Mouse (Mus musculus): Measurements from ENCODE around the gene Vkorc1. TPM values are rescaled to one million over a fixed set of nuclear protein-coding genes. Genes with fewer than 3 reads are reported as not detected.

Vkorc1 gene
- polyA plus RNA-seq, 1 experiment from 2014 or later: 51.9 TPM

DNA sequence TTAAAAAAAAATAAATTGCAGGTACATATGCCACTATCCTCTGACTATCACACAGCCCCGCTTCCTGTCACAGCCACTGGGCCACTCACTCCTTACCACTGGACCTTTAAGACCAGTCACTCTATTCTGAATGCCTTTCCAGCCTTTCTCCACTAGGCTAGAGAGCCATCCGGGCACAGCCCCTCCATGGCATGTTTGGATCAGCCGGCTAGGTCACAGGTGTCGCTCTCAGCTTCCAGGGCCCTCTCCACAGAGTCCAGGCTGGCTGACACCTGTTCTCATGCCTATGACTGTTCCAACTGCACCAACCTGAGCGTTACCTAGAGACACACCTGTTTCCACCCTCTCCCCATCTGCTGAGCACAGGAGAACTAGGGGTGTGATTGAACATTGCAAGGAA lies 33.2 kb upstream of the Vkorc1 start:
- WGBS: 57% methylated on average over 5 of the region's 5 CpGs
- no peak for ATAC-seq
- Histone ChIP-seq H3K4me2 (replicated peaks) (no peak overlapping the region), H3K36me3 (peaks cover 39% of the 10 kb centered on the region), H3K4me1 (replicated peaks) (no peaks in the 10 kb centered on the region), H3K27ac (no peak overlapping the region), H3K9me3 (no peaks in the 10 kb centered on the region), H3K27me3 (peaks cover 30% of the 10 kb centered on the region), H3K4me3 (replicated peaks) (no peak overlapping the region), H3K9ac (replicated peaks) (no peak overlapping the region)

DNA sequence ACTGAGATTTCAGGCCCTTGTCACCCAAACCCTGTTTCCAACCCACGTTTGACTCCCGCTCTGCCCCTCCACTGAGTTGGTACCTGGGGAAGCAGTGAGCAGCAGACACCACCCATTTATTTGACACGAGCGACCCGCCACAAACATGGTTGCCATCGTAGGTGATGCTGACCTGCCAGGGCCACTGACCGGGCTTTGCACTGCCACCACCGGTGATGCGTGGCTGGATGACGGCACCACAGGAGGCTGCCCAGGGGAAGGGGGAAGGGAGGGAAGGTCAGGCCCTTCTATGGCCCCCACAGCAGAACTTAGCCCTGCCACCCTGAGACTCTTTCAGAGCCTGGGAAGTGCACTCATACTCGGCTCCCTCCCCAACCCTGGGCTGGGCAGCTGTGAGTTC lies 32.3 kb upstream of the Vkorc1 start:
- WGBS: 73% methylated on average over 11 of the region's 11 CpGs
- H3K9me3 ChIP-seq: no peaks in the 10 kb centered on the region
- no peaks in the 10 kb centered on the region for H3K4me1 ChIP-seq (replicated peaks)
- peaks cover 30% of the 10 kb centered on the region for H3K27me3 ChIP-seq
- no peak overlapping the region for H3K4me2 ChIP-seq (replicated peaks)
- H3K27ac ChIP-seq: no peak overlapping the region
- no peak overlapping the region for H3K4me3 ChIP-seq (replicated peaks)
- no peak overlapping the region for H3K9ac ChIP-seq (replicated peaks)
- no peak for ATAC-seq
- peaks cover 48% of the 10 kb centered on the region for H3K36me3 ChIP-seq

DNA sequence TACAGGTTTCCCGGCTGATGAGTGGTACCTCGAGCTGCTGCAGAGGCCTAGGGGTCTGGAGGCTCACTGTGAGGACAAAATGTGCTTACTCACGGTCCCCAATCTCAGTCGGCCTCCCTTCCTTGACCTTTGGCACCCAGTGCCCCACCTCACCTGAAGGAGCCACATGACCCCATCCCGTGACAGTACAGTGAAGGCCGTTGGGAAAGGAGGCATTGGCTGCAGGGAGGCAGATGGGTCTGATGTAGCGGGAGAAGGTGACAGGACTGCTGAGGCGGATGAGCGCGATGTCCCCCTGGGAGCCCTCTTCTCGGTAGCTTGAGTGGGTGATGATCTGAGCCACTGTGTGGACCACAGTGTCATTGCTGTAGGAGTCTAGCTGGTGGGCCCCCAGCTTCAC lies 31.4 kb upstream of the Vkorc1 start:
- no peak overlapping the region for H3K4me3 ChIP-seq (replicated peaks)
- H3K27ac ChIP-seq: no peak overlapping the region
- no peak overlapping the region for H3K9ac ChIP-seq (replicated peaks)
- ATAC-seq: no peak
- H3K4me2 ChIP-seq (replicated peaks): no peak overlapping the region
- H3K9me3 ChIP-seq: no peaks in the 10 kb centered on the region
- peaks cover 57% of the 10 kb centered on the region for H3K36me3 ChIP-seq
- peaks cover 30% of the 10 kb centered on the region for H3K27me3 ChIP-seq
- H3K4me1 ChIP-seq (replicated peaks): no peaks in the 10 kb centered on the region
- 90% methylated on average over 11 of the region's 11 CpGs for WGBS

DNA sequence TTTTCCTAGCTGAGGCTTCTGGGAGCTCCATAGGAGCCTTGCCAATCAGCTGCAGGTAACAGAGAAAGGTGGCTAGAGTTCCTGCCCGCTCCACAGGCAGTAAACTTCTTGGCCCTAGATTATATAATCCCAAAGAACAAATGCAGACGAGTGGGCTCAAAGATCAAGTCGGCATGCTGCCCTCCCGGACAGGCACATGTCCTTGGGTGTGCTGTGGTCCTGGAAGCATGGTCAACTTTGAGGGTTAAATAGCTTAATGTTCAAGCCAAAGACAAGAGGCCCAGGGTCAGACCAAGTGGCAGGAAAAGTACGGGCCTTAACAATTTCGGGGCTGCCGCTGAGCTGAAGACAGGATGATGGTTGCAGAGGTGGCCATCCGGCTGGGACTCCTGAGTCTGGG lies 30.6 kb upstream of the Vkorc1 start:
- 88% methylated on average over 8 of the region's 8 CpGs for WGBS
- no peak for ATAC-seq
- Histone ChIP-seq H3K36me3 (peaks cover 57% of the 10 kb centered on the region), H3K27ac (no peak overlapping the region), H3K4me1 (replicated peaks) (no peaks in the 10 kb centered on the region), H3K9ac (replicated peaks) (no peak overlapping the region), H3K4me2 (replicated peaks) (no peak overlapping the region), H3K4me3 (replicated peaks) (no peak overlapping the region), H3K9me3 (no peaks in the 10 kb centered on the region), H3K27me3 (peaks cover 30% of the 10 kb centered on the region)

DNA sequence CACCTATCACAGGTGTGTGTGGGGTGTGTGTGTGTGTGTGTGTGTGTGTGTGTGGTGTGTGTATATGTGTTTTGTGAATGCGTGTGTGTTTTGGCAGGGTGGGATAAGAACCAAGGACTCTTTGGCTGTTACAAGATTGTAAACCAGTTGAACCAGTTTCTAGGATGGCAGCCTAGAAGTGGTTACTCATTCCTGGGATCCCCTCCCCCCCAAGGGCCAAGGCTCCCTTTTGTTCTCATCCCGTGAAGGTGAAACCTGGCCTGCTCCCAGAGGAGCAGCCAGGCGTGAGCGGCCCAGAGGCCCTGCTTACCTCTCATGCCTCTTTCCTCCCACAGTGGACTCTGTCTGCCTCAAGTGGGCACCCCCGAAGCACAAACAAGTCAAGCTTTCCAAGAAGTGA lies 29.8 kb upstream of the Vkorc1 start:
- no peak for ATAC-seq
- 66% methylated on average over 5 of the region's 5 CpGs for WGBS
- Histone ChIP-seq H3K36me3 (peaks cover 62% of the 10 kb centered on the region), H3K9ac (replicated peaks) (no peak overlapping the region), H3K4me2 (replicated peaks) (no peak overlapping the region), H3K27ac (no peak overlapping the region), H3K9me3 (no peaks in the 10 kb centered on the region), H3K27me3 (peaks cover 25% of the 10 kb centered on the region), H3K4me3 (replicated peaks) (no peak overlapping the region), H3K4me1 (replicated peaks) (no peaks in the 10 kb centered on the region)

DNA sequence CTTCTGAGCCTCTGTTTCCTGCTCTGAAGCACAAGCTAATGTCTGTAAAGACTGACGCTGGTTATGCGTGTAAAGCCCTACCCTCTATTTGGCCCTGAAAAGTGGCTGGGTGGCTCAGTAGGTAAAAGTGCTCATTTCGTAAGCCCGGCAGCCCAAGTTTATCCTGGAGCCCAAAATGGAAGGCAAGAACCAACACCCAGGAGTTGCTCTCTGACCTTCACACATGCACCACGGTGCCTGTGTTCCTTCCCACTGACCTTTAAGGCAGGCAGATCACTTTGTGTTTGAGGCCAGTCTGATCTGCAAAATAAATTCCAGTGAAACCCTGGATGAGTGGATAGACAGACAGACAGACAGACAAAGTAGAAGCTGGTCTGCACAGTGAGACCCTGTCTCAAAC lies 28.3 kb upstream of the Vkorc1 start:
- Histone ChIP-seq H3K27me3 (peaks cover 11% of the 10 kb centered on the region), H3K4me3 (replicated peaks) (no peak overlapping the region), H3K36me3 (peaks cover 76% of the 10 kb centered on the region), H3K9me3 (no peaks in the 10 kb centered on the region), H3K27ac (no peak overlapping the region), H3K4me2 (replicated peaks) (no peak overlapping the region), H3K4me1 (replicated peaks) (no peaks in the 10 kb centered on the region), H3K9ac (replicated peaks) (no peak overlapping the region)
- WGBS: 92% methylated on average over 5 of the region's 5 CpGs
- no peak for ATAC-seq

DNA sequence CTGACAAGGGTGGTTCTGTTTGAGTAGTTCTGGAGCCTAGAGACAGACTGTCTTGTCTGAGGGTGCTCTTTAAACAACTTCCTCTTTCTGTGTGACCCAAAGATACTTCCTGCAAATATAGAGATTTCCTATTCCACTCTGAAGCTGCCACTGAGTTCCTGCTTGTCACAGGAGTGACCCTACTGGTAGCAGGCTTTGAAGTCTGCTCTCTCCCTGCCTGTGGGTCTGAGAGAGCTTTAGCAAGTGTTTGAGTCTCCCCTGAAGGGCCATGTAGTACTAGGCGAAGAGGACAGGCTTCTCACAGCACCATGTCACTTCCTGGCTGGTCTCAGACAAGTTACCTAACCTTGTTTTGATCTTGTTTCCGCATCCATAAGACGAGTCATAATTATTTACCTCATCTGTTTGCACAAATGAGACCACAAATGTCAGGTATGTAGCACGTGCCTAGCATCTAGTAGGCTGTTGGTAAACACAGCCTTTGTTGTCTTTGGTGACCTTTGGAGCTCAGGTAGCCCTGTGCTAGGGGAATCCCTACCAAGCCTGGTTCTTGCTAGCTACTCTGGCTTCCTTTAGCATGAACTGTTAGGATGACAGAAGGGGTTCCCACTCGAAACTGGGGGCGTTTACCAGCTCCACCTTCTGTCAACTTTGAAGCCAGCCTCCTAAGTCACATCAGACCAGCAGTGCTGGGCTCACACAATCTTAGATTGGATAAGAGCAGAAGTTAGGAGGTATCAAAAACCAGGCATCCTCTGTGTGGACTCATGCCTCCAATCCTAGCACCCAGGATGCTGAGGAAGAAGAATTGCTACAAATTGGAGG lies 27.2 kb upstream of the Vkorc1 start:
- Histone ChIP-seq H3K36me3 (peaks cover 82% of the 10 kb centered on the region), H3K9ac (replicated peaks) (no peak overlapping the region), H3K4me2 (replicated peaks) (no peak overlapping the region), H3K27ac (no peak overlapping the region), H3K9me3 (no peaks in the 10 kb centered on the region), H3K27me3 (peaks cover under 1% of the 10 kb centered on the region), H3K4me1 (replicated peaks) (no peaks in the 10 kb centered on the region), H3K4me3 (replicated peaks) (no peak overlapping the region)
- no peak for ATAC-seq
- WGBS: 87% methylated on average over 6 of the region's 6 CpGs

DNA sequence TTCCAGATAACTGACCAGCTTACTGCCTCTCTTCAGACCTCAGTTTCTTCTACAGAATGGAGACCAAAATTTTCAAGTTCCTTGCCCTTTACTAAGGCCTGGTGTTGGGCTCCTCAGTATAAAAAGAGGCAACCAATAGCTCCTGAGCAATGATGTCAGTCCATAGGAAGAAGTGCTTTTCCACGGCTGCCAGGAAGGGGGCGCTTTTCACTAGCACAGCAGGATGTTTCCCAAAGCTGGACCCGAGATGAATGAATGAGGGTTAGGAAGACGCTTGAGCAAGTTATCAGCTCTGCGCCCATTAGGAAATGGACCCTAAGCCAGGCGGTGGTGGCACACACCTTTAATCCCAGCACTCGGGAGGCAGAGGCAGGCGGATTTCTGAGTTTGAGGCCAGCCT lies 26.1 kb upstream of the Vkorc1 start:
- Histone ChIP-seq H3K9me3 (no peaks in the 10 kb centered on the region), H3K4me3 (replicated peaks) (no peak overlapping the region), H3K27me3 (no peaks in the 10 kb centered on the region), H3K4me2 (replicated peaks) (no peak overlapping the region), H3K4me1 (replicated peaks) (no peaks in the 10 kb centered on the region), H3K36me3 (peaks cover 82% of the 10 kb centered on the region), H3K9ac (replicated peaks) (no peak overlapping the region), H3K27ac (no peak overlapping the region)
- 63% methylated on average over 8 of the region's 8 CpGs for WGBS
- no peak for ATAC-seq

DNA sequence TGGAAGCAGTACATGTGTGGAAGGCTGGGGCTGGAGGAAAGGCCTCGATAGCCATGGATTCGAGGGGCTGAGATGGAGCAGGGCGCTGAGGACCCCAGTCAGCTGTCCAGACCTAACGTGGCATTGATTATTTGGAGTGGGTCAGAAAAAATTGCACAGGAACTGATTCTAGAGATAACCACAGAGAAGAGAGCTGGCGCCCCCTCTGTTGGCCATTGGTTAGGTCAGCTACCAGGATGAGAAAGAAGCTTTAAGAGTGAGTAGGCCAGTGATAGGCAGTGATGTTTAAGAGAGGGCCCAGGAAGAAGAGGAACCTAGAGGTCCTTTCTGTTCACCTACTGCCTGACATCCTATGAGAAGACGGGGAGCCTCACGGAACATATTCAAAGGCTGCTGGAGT lies 23.9 kb upstream of the Vkorc1 start:
- Histone ChIP-seq H3K9ac (replicated peaks) (no peak overlapping the region), H3K4me3 (replicated peaks) (no peak overlapping the region), H3K4me1 (replicated peaks) (no peaks in the 10 kb centered on the region), H3K27ac (no peak overlapping the region), H3K36me3 (peaks cover 77% of the 10 kb centered on the region), H3K27me3 (no peaks in the 10 kb centered on the region), H3K4me2 (replicated peaks) (no peak overlapping the region), H3K9me3 (no peaks in the 10 kb centered on the region)
- ATAC-seq: no peak
- WGBS: 85% methylated on average over 7 of the region's 7 CpGs

DNA sequence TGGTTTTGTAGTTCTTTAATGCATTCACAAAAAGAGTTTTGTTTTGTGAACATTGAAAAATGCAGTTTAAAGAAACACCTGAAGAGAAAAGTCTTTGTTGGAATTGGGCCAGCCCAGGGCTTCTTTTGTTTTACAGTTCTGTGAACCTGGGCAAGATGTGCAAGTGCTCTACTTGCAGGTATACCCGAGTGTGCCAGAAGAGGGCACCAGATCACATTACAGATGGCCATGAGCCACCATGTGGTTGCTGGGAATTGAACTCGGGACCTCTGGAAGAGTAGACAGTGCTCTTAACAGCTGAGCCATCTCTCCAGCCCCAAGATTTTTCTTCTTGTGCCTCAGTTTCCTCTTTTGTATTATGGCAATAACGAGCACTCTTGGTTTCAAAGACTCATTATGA lies 22.8 kb upstream of the Vkorc1 start:
- WGBS: 55% methylated on average over 3 of the region's 3 CpGs
- Histone ChIP-seq H3K9ac (replicated peaks) (no peak overlapping the region), H3K27ac (no peak overlapping the region), H3K4me1 (replicated peaks) (peaks cover 3% of the 10 kb centered on the region), H3K9me3 (no peaks in the 10 kb centered on the region), H3K4me3 (replicated peaks) (no peak overlapping the region), H3K36me3 (peaks cover 66% of the 10 kb centered on the region), H3K27me3 (no peaks in the 10 kb centered on the region), H3K4me2 (replicated peaks) (no peak overlapping the region)
- no peak for ATAC-seq

DNA sequence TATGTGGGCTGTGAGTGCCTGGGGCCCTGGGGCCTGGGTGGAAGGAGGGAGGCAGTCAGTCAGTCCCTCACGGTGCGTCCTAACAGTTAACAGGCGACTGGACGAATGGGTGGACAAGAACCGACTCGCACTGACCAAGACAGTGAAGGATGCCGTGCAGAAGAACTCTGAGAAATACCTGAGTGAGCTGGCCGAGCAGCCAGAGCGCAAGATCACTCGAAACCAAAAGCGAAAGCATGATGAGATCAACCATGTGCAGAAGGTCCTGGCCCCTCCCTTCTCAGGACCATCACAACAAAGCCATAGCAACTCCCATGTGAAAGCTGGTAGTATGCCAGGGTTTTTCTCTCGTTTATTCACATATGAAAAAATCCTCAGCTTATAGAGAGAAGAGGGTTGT lies 19.9 kb upstream of the Vkorc1 start:
- Histone ChIP-seq H3K4me2 (replicated peaks) (no peak overlapping the region), H3K9ac (replicated peaks) (no peak overlapping the region)
- WGBS: 92% methylated on average over 12 of the region's 12 CpGs

DNA sequence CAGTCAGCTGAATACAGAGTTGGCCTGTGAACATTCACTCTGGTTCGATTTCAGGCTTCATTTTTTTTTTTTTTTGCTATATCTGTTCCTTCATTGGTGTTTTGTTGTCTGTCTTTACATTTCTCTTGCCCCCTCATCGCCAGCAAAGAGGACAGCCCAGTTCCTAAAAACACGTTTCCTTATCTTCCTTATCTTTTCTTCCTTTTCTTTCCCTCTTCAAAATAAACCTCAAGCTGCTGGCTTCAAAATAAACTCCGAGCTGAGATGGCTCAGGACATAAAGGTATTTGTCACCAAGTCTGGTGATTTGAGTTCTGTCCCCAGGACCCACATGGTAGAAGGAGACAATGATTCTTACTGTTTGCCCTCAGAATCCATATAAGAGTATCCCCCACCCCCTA lies 17.5 kb upstream of the Vkorc1 start:
- H3K4me1 ChIP-seq (replicated peaks): peaks cover 13% of the 10 kb centered on the region
- H3K27me3 ChIP-seq: no peaks in the 10 kb centered on the region
- peak overlapping the region; percentile 77 for H3K4me2 ChIP-seq (replicated peaks)
- H3K36me3 ChIP-seq: peaks cover 48% of the 10 kb centered on the region
- H3K9me3 ChIP-seq: no peaks in the 10 kb centered on the region
- H3K9ac ChIP-seq (replicated peaks): peak overlapping the region; percentile 78
- 33% methylated on average over 4 of the region's 4 CpGs for WGBS
- H3K27ac ChIP-seq: peak overlapping the region; percentile 84; the same call in 1 of the 2 replicates
- ATAC-seq: no peak
- peak overlapping the region; percentile 87 for H3K4me3 ChIP-seq (replicated peaks)

More for the DNA sequence above, 19.9 kb upstream of the Vkorc1 start:
- peaks cover 13% of the 10 kb centered on the region for H3K4me1 ChIP-seq (replicated peaks)
- no peaks in the 10 kb centered on the region for H3K9me3 ChIP-seq
- no peak for ATAC-seq
- no peak overlapping the region for H3K4me3 ChIP-seq (replicated peaks)
- H3K27me3 ChIP-seq: no peaks in the 10 kb centered on the region
- peaks cover 47% of the 10 kb centered on the region for H3K36me3 ChIP-seq
- H3K27ac ChIP-seq: no peak overlapping the region
